Mouse (Mus musculus) monocyte, adult 2 months (primary cell): ENCODE measurements around the gene P3h2.

Experiments
- DNase-seq, 2 experiments: peaks; one replicate each; pipeline ENCODE4 v3.0.0; 2022; ENCODE audit warnings: low spot score in 2 of 2, low read depth in 1 of 2

Gene P3h2

DNA sequence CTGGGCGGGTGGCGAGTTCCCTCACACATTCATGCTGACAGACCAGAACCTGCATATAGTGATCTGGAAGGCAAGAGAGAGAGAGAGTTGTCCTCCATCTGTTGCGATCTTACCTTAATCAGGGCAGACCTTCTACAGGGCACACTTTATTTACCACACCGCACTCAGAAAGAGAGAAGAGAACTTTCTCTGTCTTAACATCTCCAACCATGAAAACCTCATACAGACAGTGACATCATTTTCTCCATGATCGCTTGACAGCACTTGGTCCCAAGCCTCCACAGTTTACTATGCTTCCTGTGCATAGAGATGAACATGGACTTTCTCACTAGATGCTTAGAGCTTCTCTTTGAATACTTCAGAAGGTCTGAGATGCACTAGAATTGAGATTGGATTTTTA, 118.4 kb downstream of the P3h2 start:
- DNase-seq = no peak

DNA sequence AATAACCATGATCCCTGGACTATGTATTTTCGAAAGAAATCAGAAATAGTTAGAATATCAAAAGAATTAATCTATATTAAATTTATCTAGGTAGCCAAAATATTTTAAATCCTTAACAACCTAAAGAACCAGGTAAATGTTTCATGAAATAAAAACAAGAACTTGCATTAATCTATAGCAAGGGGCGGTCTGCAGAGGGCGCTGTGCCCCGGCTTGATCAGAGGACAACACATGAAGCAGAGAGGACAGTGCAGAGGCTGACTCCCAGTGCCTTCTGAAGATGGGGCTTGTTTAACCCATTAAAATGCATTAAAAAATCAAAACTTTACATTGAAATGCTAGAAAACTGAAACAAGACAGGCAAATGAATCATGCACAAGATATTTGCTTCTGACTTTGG, 121.9 kb downstream of the P3h2 start:
- no peak for DNase-seq

DNA sequence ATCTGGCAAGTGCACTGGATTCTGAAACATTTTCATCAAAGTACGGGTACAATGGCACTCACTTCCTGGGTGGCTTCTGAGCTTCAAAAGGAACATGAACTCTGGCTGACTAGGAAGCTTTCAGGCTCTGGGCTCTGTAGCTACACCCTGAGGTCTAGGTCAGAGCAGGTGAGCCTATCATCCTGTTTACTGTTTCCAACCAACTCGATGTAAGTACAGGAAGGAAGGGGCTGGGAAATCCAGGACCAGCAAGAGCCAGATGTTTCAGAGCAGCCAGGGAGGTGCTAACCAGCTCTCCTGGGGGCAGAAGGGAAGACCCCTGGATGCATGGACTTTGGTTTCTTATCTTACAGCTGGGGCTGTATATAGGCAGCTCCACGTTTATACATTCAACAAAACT, 126.5 kb downstream of the P3h2 start:
- no peak for DNase-seq

DNA sequence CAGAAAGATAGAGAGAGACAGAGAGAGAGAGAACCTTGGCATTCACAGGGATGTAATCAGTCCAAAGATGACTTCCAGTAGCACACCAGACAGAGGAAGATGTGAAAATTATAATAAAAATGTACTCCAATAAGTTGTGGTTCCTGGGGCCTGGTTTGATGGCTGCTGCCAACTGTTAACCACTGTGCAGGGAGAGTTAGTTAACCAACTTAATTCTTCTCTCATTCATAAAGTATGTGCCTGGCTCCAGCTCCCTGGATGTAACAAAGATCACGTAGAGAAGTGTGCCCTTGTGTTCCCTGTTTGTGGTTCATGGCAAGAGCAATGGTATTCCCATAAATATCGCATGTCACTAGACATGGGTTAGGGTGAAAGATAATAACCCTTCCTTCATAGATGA, 128.4 kb downstream of the P3h2 start:
- no peak for DNase-seq

DNA sequence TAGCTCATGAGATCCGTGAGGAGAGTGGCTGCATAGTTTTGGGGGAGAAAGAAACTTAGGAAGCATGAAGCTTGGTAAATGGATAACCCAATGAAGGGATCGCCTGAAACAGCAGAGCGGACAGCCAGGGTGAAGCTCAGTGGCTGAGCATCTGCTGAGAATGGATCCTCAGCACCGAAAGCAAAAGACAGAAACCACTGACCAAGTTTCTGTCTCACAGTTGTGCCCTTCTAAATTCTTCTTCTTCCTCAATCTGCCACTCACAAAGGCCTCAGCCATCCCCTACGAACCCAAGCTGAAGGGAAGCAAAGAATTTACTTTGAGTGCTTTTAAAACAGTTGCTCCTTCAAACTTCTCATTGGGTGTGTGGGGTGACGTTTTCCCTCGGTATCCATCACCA, 134.3 kb downstream of the P3h2 start:
- no peak for DNase-seq

DNA sequence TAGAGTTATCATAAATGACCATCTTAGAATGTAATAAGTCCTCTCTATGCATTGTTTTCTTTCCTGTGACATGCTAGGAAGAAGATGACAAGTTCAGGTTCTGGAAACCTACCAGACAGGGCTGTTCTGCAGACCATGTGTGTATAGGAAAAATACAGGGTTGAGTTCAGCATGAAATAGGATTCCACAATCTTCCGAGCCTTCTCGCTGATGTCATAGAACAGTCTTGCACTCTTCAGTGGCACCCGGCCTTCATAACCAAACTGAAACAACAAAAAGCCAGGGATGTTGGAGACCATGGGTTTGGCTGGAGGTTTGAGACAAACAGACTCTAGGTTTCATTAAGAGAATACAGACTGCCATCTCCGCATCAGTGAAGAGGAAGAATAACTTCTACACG, 134.9 kb downstream of the P3h2 start:
- no peak for DNase-seq

DNA sequence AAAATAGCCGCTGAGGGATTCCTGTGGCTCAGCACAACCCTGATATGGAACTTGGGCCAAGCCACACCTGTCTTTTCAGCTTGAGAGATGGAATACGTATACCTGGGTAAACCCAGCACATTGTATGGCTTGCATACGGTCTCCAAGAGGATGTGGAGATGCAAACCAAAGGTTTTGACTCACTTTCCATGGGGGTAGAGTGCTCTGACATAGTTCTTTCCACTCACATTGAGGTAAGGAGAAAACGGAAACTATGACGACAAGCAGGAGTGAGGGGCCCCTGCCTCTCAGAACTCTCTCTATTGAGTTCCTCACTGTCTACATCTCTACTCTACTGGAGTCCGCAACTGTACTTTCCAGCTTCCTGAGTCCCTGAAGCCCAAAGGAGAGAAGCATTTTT, 135.4 kb downstream of the P3h2 start:
- DNase-seq = no peak

DNA sequence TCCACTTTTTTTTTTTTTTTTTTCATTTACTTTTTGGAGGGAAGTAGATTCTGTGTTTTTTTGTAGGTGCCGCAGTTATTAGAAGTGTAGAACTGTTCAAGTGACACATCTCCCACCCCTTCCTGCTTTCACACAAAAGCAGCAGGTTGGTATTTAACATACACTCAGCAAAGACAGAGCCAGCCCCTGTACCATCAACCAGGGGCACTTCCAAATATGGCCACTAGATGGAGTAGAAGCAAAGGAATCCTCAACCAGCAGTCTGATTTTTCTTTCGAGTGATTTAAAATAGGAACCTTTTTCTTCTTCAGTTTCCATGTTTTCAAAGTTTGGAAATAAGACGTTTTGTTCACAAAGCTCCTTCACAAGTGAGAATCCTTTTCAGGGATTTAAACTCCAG, 138.3 kb downstream of the P3h2 start:
- peak in 1 of 2 experiments; percentile 11 for DNase-seq

DNA sequence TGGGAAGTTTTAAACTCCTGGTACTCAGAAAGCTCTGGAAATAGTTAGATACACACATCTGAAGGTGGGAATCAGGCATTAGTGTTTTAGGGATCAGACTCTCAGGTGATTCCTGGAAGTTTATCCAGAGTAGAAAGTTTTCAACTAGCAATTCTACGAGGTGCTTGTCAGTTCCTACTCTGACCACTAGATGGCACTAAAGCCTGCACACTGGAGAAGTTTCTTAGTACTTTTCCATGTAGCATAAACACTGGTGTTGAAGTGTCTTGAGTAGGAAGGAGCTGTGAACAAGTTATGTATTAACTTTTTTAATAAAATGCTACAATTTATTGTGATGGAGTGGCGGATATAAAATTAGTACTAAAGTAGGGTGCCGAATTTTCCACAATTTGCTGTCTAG, 141.7 kb downstream of the P3h2 start:
- no peak for DNase-seq

DNA sequence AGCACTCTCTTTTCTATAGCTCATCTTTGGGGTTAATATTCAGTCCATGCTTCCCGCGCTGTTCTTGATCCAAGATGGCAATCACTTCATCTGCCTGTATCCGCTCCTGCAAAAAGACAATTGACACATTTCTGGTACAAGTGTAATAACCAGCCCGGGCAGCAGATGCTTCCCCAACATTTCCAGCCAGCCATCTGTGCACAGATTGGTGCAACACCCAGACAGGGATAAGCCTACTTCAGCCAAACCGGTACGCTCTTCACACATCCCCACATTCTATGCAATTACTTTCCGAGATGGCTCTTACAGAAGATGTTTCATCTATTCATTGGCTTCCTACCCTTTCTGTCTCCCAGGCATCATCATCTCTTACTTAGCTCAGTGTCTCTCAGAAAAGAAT, 145.2 kb downstream of the P3h2 start:
- no peak for DNase-seq

DNA sequence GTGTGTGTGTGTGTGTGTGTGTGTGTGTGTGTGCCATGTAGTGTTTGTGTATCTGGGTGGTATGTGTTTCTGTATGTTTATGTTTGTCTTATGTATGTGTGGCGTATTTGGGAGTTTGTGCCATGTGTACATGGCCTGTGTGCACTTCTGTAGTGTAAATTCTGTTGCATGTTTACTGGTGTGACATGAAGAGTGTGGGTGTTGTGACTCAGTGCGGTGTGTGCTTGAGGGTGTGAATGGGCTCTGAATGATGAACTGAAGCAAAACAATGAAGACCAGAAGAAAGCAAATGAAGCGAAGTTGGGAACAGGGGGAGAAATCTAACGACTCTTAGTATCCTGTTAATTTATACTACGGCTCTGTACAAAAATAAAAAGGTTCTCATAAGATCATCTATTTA, 145.7 kb downstream of the P3h2 start:
- DNase-seq = no peak

DNA sequence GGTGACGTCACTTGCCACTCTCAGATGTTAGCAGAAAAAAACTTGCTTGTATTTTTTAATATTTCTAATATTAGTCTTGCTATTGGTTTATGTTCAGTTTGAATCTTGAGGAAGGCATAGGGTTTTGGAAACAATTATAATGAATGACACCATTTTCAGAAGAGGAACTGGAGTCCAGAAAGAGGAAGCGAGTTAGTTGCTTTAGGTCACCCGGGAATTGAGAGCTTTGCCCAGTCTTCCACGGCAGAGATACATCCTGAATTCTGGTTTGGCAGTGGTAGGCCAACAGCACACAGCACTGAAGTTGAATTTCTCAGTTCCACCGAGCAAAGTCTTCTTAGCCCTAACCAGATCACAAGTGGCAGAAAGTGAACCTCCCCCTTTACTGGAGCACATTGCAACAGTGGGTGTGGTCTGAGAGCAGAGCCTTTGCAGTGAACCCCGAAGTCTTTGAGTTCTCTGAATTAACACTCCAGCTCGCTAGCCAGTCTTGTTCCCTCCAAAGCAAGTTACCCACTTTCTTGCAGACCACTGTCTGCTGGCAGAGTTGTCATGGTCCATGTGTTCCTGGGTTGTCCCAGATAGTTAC, 146.8 kb downstream of the P3h2 start:
- DNase-seq = peak; percentile 13 to 26

DNA sequence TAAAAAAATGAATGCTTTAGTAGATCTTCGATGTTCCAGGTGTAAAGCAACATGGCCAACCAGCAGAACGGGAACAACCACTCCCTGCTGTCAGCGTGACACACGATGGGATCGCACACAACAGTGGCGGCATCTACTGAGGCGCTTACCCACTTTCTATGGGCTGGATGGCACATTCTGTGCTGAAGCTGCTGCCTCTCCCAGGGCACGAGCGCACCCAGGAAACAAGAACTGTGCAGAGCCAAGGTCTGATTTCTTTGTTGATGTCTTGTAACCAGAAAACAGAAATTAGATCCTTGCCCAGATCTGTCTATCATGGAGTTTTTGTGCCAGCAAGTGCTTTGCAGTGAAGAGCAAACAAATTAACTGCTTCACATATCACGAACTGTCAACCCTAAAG, 147.4 kb downstream of the P3h2 start:
- DNase-seq = no peak

DNA sequence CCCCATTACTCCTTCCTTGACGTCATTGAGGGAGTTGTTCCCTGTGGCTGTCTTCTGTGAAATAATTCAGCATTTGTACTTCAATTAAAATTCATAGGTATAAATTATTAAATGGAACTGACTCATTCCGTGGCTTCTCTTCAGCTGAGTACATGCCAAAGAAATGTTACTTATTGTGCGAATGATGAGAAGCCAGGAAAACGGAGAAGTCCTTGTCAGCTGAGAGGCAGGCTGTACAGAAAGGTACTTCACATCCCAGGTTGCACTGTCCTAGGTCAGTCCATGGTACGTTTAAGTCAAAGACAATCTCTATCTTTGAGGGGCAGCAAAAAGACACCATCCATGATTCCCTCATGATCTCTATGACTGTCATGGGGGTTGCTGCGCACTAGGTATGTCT, 148.8 kb downstream of the P3h2 start:
- DNase-seq = no peak

DNA sequence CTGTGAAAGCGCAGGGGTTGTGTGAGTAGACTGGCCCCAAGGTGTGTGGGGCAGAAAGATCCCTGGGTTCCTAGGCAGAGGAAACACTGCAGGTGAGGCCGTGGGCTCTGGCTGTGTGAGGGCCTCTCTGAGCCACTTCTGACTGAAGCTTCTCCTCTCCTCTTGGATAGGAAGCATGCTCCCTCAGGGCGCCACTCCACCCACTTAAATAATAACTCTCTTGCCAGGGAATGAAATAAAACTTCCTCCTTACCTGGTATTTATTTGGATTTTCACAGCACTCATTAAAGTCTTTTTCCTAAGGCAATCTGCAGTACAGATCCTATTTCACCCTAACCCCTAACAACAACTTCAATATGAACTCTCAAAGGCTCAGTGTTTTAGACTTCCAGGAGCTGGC, 151.0 kb downstream of the P3h2 start:
- no peak for DNase-seq

DNA sequence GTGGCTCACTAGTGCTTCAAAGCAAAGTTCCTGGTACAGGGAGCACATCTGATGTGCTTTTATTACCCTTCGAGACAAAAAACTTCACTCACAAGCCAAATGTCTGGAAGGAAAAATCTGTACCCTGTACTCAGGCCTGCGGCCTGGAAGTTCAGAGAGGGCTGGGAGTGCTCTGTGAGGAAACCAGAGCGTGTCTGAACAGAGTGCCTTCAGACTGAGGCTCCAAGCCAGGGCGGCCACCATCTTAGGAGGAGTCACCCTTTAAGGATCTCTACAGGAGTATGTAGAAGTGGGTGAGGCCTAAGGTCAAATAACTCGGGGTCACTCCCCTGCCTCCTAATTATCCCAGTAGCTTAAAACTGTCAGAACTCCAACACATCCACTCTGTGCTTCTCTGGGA, 152.2 kb downstream of the P3h2 start:
- DNase-seq = no peak

DNA sequence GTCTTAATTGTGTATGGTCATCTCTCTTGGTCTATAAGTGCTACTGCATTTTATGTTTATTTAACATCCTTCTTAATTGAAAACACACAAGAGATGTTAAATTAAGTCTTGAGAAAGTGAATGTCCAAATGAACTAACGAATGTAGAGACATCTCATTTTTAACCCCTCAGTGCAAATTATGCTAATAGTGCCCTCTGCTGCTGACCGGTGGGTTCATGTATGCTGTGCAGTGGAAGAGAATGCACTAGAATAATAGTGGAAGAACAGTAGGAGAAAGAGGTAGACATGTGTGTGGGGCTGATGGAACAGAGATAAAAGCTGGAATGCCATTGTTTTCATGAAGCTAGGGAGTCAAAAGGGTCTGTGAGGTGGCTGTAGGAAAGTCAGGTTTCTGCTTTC, 153.6 kb downstream of the P3h2 start:
- no peak for DNase-seq

DNA sequence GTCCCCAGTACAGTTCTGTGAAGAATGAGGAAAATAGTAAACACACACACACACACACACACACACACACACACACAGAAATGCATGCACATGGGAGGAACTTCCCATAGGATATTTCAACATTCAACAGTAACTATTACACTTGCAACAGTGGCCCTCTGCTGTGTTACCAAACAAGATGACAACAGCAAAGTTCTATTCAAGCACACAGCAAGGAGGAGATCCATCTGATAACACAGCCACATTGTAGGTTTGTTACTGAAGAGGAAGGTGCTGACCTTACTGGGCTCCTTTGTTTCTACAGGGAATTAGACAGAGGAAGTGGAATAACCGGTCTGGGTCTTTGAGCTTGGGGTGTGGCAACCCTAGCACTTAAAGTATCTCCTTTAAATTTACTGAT, 157.5 kb downstream of the P3h2 start:
- no peak for DNase-seq

DNA sequence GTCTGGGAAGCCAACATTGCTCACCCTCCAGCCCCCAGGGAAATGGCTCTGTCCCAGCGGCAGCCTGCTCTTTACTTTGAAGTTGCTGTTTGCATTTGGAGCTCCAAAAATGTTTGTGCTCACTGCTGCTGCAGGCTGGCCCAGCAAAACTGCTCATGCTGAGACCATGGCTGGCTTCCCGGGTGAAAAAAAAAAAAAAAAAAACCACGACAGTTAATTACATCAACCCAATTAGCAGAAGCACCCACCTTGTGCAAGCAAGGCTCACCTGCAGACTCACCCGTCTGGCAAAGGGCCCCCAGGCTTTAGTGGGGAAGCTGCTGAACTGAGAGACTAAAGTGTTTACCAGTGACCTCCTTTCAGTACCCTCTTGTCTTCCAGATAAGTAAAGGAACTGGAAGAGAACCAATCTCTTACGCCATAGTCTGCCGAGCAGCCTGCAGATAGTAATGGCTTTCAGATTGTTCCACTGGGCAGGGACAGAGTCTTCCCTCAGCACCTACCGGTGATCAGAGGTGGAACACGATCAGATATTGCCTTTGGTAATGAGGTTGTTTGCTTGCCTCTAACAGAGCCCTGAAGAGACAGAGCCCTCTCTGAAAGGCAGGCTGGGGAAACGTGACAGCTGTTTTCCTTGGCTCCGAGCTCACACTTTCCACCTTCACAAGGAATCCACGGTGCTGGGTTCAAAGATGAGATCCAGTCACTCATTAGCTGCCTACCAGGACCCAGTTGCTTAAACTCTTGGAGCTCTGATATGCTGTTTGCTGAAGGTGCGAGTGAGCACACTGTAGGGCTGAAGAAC, 160.2 kb downstream of the P3h2 start:
- no peak for DNase-seq

DNA sequence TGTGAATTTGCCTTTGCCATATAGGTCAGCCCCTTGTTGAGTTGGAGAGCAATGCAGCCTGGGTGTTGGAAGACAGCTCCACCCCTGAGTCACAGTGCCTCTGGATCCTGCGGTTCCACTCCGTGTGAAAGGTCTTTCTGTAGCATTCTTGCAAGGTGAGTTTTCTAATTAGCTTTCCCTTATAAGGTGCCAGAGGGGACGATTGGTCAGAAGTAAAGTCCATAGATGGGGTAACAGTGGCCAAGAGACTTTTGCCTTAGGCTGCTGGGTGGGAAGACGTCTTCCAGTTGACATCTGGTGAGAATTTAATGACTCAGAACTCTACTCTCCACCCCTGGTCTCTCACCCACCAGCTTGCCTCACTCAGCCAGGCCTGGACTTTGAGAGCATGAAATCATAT, 163.3 kb downstream of the P3h2 start:
- DNase-seq = no peak

DNA sequence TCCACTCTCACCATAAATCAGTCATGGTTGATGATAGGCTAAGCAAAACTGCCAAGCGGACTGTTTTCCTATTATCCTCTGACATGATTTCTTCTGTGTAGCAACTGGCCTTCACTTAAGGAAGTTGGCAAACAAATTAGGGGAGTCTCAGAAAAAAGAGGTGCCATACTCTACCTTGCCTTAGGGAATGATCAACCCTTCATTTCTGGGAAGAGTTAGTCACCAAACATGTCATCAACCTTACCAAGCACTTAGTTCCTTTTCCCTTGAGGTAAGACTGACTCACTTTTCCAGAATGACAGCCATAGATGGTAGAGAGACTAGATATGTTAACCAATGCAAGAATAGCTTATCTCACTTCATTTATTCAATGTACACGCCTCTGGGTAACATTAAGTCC, 171.4 kb downstream of the P3h2 start:
- no peak for DNase-seq

DNA sequence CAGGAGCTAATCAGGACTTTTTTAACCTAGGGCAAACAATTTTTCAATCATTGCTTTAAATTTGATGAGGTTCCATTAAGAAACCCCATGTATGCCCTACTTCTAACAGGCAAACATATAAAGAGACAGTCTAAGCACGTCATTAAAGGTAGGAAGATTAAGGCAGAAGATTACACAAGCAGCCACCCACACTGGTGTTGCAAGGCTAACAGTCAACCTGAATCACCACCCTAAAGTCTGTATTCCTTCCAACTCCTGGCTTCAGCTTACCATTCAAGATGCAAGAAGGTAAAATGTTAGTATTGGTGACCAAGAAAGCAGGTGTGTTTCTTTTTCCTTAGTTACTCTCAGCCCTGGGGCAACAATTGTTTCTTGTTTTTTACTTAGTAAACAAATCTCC, 193.4 kb downstream of the P3h2 start:
- DNase-seq = no peak
